Mouse (Mus musculus): ENCODE results near the gene Abo. TPM values are rescaled to one million over a fixed set of nuclear protein-coding genes. Genes with fewer than 3 reads are reported as not detected.
A peak's percentile ranks its signal among the peaks of the same experiment; 100 is the strongest.
"Not testable (repeated sequence)": the region's sequence is repeated elsewhere in the genome, so short reads cannot be mapped to it uniquely, and the experiment has no call there.

Abo gene
- total RNA-seq (2017) = not detected in 2 replicates

DNA sequence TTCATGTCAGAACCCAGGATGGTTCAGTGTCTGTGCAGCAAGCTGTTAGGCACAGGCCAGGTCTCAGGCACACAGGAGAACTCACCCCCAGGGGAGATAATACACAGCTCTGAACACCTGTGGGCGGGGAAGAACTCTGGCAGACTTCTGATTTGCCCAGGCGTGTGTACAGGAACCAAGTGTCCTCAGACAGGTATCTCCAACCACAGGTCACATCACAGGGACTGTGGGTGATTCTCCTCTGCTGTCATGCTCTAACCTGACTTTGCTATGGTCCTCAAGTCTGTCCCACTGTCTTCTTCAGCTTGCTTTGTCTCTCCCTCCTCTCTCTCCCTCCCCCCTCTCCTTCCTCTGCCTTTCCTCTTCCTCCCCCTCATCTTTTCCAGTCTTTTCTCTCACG, at the start of gene Abo:
TSS of gene Abo (minus strand) at position 101 of the 400 bp plus-strand sequence.
- ATAC-seq (ENCODE audit: extremely low read depth, insufficient number of reproducible peaks, low FRiP score, poor library complexity, severe bottlenecking) = no peak

DNA sequence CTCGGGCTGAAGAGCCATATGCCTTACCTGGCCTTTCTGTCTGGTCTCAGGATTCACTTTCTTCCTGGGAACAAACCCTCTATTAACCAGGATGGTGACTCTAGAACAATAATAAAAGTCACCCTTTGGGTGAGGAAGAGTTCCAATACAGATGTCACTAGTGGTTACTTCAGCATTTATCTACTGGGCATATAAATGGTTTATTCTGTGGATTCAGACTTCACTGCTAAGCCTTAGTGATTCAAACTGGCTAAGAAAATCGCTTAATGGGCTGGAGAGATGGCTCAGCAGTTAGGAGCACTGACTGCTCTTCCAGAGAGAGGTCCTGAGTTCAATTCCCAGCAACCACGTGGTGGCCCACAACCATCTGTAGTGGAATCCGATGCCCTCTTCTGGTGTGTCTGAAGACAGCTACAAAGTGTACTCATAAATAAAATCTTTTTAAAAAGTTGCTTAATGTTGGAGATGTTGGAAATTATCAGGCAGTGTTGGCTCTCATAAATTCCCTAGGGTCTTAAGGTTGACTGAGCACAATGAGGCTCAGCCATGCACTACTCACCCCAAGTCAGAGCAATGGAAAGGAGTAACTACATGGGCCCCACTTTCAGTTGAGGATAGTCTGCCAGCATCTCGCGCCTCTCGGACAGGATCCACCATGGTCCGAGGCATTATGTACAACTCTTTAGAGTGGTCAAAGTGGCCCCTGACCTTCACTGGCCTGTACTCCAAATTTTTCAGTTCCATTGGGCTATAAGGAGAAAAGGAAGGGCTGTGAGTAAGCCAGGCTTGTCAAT, 49.6 kb upstream of the Abo start:
- ATAC-seq (ENCODE audit: extremely low read depth, insufficient number of reproducible peaks, low FRiP score, poor library complexity, severe bottlenecking) = no peak

DNA sequence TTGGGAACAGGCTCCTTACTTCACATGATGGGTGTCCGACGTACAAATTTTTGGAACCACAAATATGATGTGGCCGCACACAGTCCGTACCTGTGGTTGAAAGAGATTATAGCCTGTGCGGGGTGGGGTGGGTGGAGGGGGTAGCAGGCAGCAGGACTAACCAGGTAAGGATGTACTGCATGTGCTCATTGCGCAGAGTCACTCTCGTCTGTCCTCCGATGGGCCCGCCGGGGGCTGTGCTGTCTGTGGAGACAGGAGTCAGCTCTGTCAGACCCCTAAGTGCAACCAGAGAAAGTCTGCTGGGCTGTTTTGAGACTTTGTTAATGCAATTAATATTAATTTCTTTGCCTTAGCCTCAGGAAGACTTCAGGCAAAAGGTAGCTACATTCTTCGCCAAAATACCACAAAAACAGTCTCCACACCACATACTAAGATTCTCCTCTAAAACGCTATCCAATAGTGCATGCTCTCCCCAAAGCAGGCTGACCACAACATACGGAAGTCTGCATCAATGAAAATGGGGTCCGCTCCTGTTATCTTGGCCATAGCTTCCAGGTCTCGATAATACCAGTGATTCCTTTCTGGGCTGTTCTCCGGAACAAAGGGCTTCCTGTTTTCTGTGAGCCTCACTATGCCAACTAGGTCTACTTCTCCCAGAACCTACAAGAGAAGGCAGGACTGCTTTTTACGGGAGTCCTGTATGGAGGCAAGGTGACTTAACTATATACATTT, 48.8 kb upstream of the Abo start:
- no peak for ATAC-seq (ENCODE audit: extremely low read depth, insufficient number of reproducible peaks, low FRiP score, poor library complexity, severe bottlenecking)

DNA sequence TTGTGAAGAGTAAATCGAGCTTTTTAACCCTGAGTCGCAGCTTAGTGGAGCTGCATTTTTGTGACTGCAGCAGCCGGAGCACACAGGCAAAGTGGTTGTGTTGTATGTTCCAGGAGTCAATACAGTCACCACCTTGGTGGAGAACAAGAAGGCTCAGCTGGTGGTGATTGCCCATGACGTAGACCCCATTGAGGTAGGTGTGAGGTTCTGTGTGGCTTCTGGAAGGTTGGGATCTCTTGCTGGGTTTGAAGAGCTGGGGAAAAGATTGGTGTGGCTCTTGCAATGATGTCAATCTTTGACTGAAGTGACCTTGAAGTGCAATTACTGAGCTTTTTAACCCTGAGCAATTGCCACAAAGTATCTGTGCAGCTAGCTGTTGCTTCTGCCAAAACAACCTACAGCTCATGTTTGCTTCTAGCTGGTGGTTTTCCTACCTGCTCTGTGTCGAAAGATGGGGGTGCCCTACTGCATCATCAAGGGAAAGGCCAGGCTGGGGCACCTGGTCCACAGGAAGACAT, 47.5 kb upstream of the Abo start:
- ATAC-seq (ENCODE audit: extremely low read depth, insufficient number of reproducible peaks, low FRiP score, poor library complexity, severe bottlenecking) = no peak

DNA sequence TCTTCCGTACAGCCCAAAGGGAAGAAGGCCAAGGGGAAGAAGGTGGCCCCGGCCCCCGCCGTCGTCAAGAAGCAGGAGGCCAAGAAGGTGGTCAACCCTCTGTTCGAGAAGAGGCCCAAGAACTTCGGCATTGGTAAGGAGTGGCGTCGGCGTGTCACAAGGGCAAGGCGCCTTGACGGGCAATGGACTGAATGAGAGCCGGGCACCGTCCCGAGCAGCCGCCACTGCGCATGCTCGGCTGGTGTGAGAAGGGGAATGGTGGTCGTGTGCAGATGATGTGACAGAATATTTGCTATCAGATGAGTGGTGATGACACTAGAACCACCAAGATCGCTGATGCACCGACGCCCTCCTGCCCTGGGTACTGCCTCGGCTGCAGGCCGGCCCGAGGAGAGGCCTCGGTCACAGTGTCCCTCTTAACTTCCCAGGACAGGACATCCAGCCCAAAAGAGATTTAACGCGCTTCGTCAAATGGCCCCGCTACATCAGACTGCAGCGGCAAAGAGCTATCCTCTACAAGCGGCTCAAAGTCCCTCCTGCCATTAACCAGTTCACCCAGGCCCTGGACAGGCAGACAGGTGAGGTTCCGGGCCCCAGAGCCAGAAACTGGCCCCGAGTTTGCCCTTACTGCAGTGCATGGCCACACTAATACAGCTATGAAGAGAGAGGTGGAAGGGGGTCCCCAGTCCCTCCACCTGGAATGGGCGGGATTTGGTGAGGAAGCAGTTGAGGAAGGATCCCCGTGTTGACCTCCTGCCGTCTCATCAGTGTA, 46.4 kb upstream of the Abo start:
- no peak for ATAC-seq (ENCODE audit: extremely low read depth, insufficient number of reproducible peaks, low FRiP score, poor library complexity, severe bottlenecking)

- peak; percentile 82 for ATAC-seq (ENCODE audit: extremely low read depth, insufficient number of reproducible peaks, low FRiP score, poor library complexity, severe bottlenecking)
Measured at GRCm38 (mm10) chr2:26910124-26910993, 45.6 kb upstream of the Abo start, which contains the start of the genes Med22 and Rpl7a. Med22 (minus strand) TSS chr2:26910677. Rpl7a (plus strand) TSS chr2:26910764.

DNA sequence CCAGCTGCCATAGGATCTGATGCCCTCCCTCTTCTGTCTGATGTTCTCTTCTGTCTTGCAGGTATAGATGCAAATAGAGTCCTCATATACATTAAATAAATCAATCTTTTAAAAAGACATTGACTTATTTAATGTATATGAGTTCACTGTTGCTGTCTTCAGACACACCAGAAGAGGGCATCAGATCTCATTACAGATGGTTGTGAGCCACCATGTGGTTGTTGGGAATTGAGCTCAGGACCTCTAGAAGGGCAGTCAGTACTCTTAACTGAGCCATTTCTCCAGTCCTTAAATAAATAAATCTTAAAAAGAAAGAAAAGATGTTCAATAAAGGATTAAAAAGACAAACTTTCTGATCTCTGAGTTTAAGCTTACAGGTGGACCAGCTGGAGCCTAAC, 44.6 kb upstream of the Abo start:
- ATAC-seq (ENCODE audit: extremely low read depth, insufficient number of reproducible peaks, low FRiP score, poor library complexity, severe bottlenecking) = no peak

DNA sequence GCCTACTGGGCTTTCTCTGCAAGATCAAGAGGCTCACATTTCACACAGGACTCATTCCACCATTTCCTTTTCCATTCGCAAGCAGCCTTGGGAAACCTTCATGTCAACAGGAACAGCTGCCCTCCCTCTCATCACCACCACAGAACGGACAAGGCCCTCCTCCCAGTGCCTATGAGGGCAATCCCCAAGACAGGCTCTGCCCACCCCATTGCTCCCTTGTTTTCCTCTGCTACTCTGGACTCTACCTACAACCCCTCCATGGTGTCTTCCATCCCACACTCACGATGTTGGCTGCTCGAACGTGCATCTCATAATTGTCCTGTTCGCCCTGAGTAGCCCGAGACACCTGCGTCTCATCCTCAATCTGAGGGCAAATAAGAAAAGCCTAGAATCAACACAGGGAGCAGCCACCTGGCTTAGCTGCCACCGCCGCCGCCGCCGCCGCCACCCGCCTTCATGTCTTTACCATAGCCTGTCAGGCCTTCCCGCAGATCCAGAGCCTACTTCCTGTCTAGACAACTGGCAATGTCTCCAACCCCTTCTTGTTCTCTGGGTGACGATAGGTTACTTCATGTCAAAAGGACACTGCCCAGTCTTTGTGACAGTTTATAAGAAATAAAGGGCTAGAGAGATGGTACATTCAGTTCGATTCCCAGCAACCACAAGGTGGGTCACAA, 44.1 kb upstream of the Abo start:
- ATAC-seq (ENCODE audit: extremely low read depth, insufficient number of reproducible peaks, low FRiP score, poor library complexity, severe bottlenecking) = no peak

DNA sequence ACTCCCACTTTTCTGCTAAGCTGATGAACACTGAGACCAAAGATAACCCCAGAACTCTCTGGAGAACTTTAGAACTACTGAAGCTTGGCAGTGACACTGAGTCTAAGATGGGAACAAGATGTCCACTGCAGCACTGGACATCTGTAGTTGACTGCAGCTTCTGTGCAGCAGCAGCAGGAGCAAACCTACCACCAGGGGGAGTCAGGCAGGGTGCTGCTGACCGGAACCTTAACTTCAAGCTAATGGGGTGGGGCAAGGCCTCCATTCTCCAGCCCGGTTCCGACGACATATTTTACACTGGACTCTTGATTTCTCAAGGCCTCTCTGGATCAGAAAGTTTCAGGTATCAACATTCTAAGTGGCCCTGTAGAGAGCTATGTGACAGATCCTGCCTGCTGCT, 42.3 kb upstream of the Abo start:
- ATAC-seq (ENCODE audit: extremely low read depth, insufficient number of reproducible peaks, low FRiP score, poor library complexity, severe bottlenecking) = no peak

DNA sequence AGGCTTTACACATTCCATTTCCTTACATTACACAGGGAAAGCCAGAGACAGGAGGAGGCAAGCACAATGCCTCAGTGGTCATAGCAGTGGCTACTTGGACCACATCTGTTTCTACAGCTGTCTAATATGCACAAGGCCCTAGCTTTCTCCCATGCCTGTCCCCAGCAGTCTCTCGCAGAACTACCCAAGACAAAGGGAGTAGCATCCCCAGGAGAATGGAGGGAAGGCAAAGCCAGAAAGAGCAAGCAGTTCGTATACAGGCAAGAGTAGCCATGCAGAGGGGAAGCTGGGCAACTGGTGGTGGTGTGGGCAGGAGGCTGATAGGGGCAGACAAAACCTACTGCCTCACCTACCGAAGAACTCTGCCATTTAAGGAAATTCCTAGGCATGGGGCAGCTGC, 41.7 kb upstream of the Abo start:
- no peak for ATAC-seq (ENCODE audit: extremely low read depth, insufficient number of reproducible peaks, low FRiP score, poor library complexity, severe bottlenecking)

- no peak for ATAC-seq (ENCODE audit: extremely low read depth, insufficient number of reproducible peaks, low FRiP score, poor library complexity, severe bottlenecking)
Measured at GRCm38 (mm10) chr2:26905936-26906335, 41.2 kb upstream of the Abo start.

- no peak for ATAC-seq (ENCODE audit: extremely low read depth, insufficient number of reproducible peaks, low FRiP score, poor library complexity, severe bottlenecking)
Measured at GRCm38 (mm10) chr2:26903311-26903710, 38.5 kb upstream of the Abo start.

DNA sequence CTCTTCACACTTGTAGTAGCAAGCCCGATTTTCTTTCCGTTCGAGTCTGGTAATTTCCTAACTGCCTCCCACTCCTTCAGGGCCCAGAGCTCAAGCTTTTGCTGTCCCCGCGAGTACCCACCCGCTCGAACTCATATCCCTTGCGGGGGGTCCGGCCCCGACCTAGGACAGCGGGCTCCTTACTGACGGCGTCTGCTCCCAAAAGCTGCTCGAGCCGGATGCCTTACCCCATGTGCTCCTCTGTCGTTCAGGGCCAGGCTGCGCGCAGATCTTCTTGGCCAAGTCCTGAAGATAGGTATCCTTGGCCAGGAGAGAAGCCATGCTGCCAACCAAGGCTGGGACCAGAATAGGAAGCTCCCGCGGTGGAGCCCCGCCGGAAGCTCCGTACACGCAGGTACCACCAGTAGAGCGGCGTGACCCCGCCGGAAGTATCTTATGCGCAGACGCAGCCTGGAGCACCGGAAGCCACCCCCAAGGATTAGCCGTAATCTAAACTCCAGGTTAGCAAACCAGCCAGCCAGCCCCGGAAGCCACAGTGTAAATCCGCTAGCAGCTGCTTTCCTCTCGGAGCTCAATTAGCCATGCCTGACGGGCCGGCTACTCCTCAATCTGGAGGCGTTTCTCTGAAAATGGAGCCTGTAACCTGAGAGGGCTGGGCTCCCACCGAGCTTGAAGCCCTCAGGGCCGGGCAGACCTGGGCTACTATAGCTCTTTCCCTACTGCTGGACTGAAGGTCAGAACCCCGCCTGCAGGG, 37.9 kb upstream of the Abo start, which contains the start of gene Surf6:
TSS of gene Surf6 (minus strand) at position 413 of the 754 bp plus-strand sequence.
- ATAC-seq (ENCODE audit: extremely low read depth, insufficient number of reproducible peaks, low FRiP score, poor library complexity, severe bottlenecking) = peak; percentile 89

GRCm38 (mm10) chr2:26901834-26902400, 37.1 kb upstream of the Abo start:
- no peak for ATAC-seq (ENCODE audit: extremely low read depth, insufficient number of reproducible peaks, low FRiP score, poor library complexity, severe bottlenecking)

DNA sequence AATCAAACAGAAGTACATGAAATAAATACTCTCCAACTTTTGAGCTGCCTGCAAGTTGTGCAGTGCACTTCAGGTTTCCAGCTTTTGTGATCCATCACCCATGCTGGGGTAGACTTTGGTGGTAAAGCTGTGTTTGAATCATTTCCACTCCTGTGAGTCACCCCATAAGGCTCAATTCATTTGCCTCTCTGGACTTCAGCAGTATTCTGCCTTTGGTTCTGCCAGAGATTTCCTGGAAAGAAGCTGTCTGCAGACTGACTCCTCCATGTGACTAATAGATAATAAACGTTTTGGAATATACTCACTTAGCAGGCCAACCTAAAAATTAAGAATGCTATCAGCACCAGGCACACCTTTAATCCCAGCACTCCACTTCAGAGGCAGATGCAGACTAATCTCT, 36.0 kb upstream of the Abo start:
- no peak for ATAC-seq (ENCODE audit: extremely low read depth, insufficient number of reproducible peaks, low FRiP score, poor library complexity, severe bottlenecking)

- no peak for ATAC-seq (ENCODE audit: extremely low read depth, insufficient number of reproducible peaks, low FRiP score, poor library complexity, severe bottlenecking)
Measured at GRCm38 (mm10) chr2:26895898-26896297, 31.1 kb upstream of the Abo start.

DNA sequence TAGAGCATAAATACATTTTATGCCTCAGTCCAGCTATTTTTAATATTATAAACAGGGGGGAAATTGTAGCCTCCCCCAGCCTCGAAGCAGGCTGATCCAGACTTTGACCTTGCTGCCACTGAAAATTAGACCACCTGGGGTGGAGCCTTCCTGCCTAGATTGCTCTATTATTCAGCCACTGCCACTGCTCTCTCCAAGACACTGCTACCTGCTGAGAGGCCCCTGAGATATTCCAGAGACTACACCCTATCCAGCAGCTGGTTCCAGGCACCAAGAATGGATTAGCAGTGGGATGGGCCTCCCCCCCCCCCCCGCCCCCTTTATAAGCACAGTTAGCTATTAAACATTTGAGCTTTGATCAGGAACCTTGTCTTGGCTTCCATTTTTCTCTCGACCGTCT, 21.4 kb upstream of the Abo start:
- ATAC-seq (ENCODE audit: extremely low read depth, insufficient number of reproducible peaks, low FRiP score, poor library complexity, severe bottlenecking) = not testable (repeated sequence)
